Mouse (Mus musculus) splenic B cell, adult 2 months (primary cell): Measurements from ENCODE around the gene Stk24.

Source experiments
- DNase-seq: peaks from one replicate; pipeline ENCODE4 v3.0.0-alpha.2; 2011; ENCODE audit warnings: low read depth, low spot score
- H3K27me3 ChIP-seq: 2 replicates; pipeline ENCODE4 v1.6.1; 2012; ENCODE audit warnings: mild to moderate bottlenecking, low read length, moderate library complexity, mixed read lengths; ENCODE audit not compliant: control insufficient read depth, poor library complexity, insufficient read depth, severe bottlenecking
- H3K36me3 ChIP-seq: 2 replicates; pipeline ENCODE4 v1.6.1; 2012; ENCODE audit warnings: mild to moderate bottlenecking, low read length, moderate library complexity, mixed read lengths; ENCODE audit not compliant: control insufficient read depth, poor library complexity, insufficient read depth, severe bottlenecking

Stk24 gene

DNA sequence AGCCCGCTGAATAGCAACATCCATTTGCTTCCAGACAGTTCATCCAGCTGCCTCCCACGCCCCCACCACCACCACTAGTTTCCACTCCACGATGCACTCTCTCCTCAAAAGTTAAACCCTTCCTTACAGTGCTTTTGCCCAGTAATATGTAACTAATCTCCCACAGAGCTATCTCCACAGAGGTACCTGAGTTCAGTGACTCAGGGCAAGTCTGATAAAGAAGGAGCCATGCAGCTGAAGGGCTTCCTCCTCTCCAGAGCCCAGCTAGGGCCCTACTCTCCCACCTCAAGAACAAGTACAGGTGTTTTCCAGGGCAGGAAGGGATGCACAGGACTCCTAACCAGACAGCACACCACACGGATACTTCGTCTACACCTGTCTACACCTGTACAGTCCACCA, 10.4 kb downstream of the Stk24 start:
- H3K27me3 ChIP-seq: no peaks in the 10 kb centered on the region
- H3K36me3 ChIP-seq: no peaks in the 10 kb centered on the region; the same call in 1 of the 2 replicates
- no peak for DNase-seq

DNA sequence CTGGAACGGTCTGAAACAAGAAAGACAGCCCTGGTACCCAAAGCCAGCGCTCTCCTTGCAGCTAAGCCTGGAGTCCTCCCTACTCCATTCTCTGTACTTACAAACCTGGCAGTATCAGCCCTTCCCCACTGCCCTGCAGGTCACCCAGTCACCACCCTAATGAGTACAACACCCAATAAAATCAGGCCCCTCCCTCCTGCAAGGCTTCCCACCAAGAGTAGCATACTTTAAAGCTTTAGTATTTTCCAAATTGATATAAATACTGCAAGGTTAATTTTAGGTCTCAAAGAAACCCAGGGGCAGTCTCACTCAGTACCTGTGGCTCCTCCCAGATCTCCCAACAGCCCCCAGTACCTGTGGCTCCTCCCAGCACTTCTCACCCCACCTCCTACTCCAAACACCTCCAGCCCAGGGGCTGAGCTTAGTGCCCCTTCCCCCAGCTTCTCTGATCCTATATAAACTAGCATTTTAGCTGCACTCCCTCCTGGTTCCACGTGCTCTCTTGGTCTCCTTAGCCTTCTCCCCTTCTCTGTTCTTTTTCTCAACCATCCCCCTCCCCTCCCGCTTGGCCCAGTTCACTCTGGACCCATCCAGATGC, 11.6 kb downstream of the Stk24 start:
- DNase-seq: no peak
- Histone ChIP-seq H3K36me3 (no peaks in the 10 kb centered on the region), H3K27me3 (no peaks in the 10 kb centered on the region)

DNA sequence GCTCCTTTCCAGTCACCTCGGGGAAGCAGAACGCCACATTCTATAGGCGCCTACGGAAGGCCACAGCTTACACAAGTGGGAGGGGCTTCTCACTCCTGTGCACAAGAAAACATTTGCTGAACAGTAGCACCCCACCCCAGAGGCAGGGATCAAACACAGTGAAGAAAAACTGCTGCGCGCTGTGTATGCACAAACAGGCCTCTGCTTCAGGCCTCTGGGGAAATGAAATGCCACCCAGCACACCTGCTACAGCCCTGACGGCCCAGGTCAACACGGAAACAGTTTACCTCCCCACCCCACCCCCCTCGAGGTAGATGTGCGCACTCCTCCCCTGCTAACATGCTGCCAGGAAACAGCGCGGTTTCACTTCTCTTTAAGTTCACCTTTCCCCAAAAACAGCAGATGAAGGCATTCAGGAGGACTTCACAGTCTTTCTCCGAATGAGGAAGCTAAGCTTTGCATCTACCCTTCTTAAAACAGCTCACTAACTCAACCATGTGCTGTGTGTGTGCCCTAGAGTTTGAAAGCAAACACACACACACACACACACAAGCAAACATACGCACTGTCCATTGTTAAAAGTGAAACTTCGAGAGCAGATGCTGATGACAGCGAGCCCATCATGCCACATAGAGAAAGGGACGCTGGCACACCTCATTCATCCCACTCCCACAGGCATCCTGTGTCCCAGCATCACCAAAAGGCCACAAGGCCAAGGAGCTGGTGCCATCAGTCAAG, 13.7 kb downstream of the Stk24 start:
- H3K27me3 ChIP-seq: no peaks in the 10 kb centered on the region
- peak; percentile 96 for DNase-seq
- no peaks in the 10 kb centered on the region for H3K36me3 ChIP-seq

DNA sequence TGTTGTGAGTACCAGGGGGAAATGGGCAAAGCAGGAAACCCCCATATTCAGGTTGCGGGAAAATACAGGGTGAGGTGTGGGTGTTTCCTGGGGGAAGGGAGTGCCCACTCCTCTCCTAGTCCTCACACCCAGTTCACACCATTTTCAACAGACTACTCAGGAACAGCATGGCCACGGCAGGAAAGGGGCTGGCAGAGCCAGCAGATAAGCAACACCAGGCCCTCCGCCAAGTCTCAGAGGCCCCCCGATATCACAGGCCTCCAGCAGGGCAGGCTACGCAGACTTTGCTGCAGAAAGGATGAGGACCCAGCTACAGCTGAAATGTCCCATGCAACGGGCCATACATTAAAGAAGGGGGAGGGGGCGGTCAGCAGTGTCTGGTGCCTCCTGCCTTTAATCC, 14.4 kb downstream of the Stk24 start:
- DNase-seq: no peak
- no peaks in the 10 kb centered on the region for H3K36me3 ChIP-seq
- no peaks in the 10 kb centered on the region for H3K27me3 ChIP-seq

DNA sequence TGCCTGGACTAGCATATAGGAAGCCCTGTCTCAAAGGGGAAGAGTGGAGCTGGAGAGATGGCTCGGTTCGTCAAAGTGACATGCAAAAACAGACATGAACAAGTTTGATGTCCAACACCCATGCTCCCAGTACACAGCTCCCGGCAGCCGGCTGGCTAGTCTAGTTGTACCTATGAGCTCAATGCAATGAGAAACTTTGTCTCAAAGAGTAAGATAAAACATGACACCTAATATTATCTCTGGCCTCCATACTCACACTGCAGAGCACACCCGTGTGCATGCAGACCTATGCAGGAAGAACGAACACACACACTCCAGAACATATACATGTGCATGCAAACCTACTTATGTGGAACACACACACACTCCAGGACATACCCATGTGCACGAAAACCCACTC, 15.5 kb downstream of the Stk24 start:
- H3K27me3 ChIP-seq: no peaks in the 10 kb centered on the region
- DNase-seq: no peak
- no peaks in the 10 kb centered on the region for H3K36me3 ChIP-seq

DNA sequence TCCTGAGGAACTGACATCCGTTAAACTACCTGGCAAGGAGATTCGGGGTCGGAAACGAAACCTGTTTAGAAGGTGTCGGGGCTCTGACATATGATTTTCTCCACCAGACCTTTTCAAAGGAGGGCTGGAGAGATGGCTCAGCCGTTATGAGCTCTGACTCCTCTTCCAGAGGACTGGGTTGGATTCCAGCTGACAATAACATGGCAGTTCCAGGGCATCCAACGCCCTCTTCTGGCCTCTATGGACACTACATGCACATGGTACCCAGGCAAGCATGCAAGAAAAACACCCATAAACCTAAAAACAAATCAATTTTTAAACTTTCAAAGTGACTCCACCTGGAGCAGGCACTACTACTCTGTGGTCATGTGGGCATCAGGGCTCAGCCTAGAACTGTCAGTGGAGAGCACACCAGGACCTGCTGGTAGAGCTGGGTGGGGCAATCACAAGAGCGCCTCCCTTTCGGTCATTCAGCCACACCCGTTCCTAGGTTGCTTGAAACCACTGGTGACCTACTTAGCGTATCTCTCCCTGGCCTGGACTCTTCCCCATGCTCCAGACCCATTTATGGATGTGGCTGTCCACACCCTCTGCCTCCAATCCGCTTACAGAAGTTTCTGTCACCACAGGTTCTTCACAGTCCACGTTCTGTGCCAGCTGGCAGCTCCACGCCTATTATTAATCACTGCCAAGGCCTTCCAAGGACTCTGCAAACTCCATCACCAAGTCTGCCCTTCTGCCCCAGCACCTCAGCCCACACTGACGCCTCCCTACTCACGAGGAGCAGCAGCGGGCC, 18.3 kb downstream of the Stk24 start:
- H3K27me3 ChIP-seq: no peaks in the 10 kb centered on the region
- no peak for DNase-seq
- no peaks in the 10 kb centered on the region for H3K36me3 ChIP-seq

DNA sequence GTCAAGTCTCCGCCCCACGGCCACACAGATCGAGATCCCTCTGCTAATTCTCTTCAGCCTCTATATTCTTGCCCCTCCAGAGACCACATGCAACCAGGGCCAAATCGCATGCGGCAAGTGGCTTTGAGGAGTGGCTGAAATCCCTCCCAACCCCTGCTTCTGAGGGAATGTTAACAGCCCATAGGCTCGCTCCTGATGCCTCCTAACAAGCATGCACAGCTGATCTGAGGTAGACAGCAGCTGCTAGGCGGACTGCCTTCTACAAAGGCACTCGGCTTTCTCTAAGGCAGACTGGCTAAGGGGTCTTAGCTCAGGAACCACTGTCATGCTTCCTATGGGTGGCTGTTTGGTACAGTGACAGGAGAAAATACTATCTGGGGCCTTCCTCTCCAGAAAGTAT, 20.0 kb downstream of the Stk24 start:
- H3K36me3 ChIP-seq: no peaks in the 10 kb centered on the region
- H3K27me3 ChIP-seq: no peaks in the 10 kb centered on the region
- DNase-seq: no peak

DNA sequence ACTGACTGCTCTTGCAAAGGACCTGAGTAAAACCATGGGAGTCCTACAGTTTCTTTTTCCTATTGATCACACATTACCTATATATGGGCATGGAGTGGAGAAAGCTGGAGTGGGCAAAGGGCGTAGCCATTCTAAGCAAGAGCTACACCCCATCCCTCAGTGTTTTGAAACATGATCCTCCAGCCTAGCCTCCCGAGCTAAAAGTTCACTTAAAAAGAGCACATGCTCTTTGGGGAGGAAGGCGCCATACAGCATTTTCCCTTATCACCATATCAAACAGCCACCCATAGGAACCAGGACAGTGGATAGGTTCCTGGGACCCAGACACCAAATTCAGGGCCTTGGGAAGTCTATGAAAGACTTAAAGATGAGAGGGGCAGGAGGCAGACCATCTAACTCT, 20.8 kb downstream of the Stk24 start:
- Histone ChIP-seq H3K27me3 (no peaks in the 10 kb centered on the region), H3K36me3 (no peaks in the 10 kb centered on the region)
- no peak for DNase-seq

DNA sequence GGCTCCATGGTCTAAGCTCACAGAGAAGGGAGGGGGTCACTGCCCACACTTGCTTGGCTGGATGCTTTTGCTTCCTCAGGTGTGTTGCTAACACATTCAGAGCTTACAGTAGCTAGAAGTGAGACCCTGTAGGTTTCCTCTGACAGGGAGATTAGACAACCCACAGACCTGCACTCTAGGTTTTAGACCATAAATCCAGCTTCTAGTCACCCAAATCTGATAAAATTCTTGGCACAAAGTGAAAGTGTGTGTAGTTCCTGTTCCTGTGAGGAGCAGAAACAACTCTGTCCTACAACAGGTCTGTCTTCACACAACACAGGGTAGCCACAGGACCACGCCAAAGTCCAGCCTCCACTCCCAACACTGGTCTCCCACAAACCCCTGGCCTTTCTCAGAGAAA, 21.5 kb downstream of the Stk24 start:
- Histone ChIP-seq H3K36me3 (no peaks in the 10 kb centered on the region), H3K27me3 (no peaks in the 10 kb centered on the region)
- no peak for DNase-seq

DNA sequence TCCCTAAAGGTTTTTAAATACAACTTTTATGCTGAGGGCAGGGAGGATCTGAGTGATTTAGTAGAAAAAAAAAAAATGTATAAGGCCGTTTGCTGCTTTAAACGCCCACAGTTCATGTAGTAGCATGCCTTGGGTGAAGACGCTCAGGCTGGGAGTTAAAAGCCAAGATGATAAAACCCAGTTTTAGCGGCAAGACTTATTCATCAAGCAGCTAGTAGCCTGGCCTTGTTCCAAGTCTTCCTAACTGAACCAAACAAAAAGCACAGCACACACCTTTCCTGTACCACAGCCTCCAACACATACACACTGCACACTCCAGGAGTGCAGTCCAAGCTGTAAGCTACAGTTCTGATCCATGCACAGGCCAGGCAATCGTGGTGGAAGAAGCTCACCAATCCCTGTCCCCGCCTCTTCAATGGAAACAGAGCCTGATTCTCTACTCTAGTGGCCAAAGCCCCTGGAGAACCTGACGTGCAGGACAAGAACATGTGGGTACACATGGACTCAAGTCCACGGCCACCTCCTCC, 23.4 kb downstream of the Stk24 start:
- DNase-seq: no peak

DNA sequence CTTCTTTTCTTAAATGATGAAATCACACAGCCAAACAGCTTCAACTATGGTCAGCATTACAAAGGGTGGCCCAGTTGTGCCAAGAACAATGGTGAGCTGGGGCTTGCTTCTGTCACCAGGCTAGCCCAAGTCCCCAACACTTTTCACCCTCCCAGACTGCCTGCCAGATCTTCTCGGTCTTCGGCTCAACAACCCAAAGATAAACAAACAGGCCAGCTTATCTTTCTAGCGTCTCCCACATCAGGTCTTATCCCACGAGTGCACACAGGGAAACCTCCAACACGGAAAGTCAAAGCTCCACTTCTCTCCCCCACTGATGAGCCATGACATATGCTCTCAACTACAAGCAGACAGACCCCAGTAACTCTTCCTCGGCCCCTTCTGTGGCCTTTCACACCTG, 24.1 kb downstream of the Stk24 start:
- no peak for DNase-seq
- Histone ChIP-seq H3K36me3 (no peaks in the 10 kb centered on the region), H3K27me3 (no peaks in the 10 kb centered on the region)

More for the DNA sequence above, 23.4 kb downstream of the Stk24 start:
- H3K27me3 ChIP-seq: no peaks in the 10 kb centered on the region
- H3K36me3 ChIP-seq: no peaks in the 10 kb centered on the region

DNA sequence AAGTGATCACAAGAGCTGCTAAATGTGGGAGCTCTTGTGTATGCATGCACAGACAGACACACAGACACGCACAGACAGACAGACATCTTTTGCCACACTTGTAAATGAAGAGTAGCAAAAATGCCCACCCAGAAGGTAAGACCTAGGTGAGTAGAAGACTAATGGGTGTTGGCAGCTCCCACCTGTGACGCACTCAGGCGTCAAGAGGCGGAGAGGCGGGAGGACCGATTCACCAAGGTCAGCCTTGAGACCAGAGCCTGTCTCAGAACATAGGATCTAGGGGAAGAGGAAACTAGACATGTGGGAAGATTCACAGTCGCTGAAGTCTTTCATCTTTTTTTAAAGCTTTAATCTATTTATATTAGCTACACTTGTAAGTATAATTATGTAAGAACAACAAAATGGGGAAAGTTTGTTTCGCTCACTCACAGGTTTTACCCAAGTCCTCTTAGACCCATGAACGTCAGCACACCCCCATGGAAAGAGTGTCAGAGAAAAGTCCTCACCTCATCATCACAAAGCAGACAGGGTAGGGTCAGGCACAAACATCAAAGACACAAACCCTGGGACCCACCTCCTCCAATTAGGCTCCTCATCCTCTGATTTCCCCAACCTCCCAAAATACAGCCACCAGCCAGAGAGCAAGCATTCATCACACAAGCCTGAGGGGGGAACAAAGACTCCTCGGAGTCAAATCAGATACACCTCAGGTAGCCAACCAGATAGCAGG, 26.0 kb downstream of the Stk24 start:
- Histone ChIP-seq H3K36me3 (no peaks in the 10 kb centered on the region), H3K27me3 (no peaks in the 10 kb centered on the region)
- no peak for DNase-seq

DNA sequence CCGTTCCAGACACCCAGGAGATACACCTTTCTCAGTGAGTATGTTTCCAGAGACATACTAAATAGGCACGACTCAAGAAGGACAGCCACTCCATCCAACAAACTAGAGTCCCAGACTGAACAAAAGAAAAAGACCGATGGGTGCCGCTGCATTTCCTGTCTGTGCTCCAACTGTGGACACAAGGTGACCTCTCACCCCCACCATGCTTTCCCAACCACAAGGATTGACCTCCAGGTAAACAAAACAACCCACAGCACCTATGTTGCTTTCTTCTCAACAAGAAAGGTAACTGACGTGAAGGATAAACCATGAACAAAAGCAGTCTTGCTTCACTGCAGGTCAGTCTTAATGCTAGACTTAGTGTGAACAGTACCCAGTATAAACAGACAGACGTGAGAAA, 27.1 kb downstream of the Stk24 start:
- Histone ChIP-seq H3K27me3 (no peaks in the 10 kb centered on the region), H3K36me3 (no peaks in the 10 kb centered on the region)
- DNase-seq: no peak

DNA sequence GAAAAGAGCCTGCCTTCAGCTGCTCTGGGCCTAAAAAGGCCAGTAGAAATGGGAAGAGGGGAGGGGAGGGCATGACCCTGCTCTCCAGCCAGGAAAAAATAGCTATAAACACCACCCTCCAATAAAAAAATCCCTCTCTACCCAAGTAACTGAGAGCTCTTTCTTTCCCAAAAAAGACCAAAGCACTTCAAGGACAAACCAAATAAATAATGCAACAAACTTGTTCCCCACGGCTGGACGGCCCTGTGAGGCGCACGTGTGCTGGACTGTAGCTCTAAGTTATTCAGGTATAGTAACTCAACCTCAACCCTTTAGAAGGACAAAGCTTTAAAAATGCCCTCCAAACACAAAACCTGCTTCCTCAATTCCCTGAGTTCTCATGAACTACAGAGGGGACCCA, 28.1 kb downstream of the Stk24 start:
- H3K36me3 ChIP-seq: no peaks in the 10 kb centered on the region
- H3K27me3 ChIP-seq: no peaks in the 10 kb centered on the region
- no peak for DNase-seq
